Mouse (Mus musculus) stomach, postnatal 0 days (tissue): ENCODE data around the gene B3gat2. TPM values are rescaled to one million over a fixed set of nuclear protein-coding genes. Genes with fewer than 3 reads are reported as not detected.

Experiments used
- ATAC-seq: fragments of 200-750 bp; cut with Nextera tagmentation; 2 replicates; pipeline ENCODE4 v1.8.0; 2017; ENCODE audit not compliant: low FRiP score, low TSS enrichment
- DNase-seq: peaks from one replicate; pipeline ENCODE4 v3.0.0-alpha.2; 2016; ENCODE audit warnings: low spot score
- H3K27ac ChIP-seq: fragments of 300-500 bp; sonication (generic); replicated peaks from 2 replicates; pipeline ENCODE4 v1.5.1; 2014; ENCODE audit warnings: mild to moderate bottlenecking, control low read depth
- H3K27me3 ChIP-seq: fragments of 300-500 bp; sonication (generic); 2 replicates; pipeline ENCODE4 v1.6.1; 2014; ENCODE audit warnings: low read length; ENCODE audit not compliant: control insufficient read depth, insufficient read depth
- H3K36me3 ChIP-seq: fragments of 300-500 bp; sonication (generic); 2 replicates; pipeline ENCODE4 v1.6.1; 2014; ENCODE audit warnings: low read length, mixed read lengths; ENCODE audit not compliant: control insufficient read depth, insufficient read depth
- H3K4me1 ChIP-seq: fragments of 300-500 bp; sonication (generic); replicated peaks from 2 replicates; pipeline ENCODE4 v1.6.1; 2014; ENCODE audit warnings: antibody characterized with exemption; ENCODE audit not compliant: control insufficient read depth, insufficient read depth
- H3K4me2 ChIP-seq: fragments of 300-500 bp; sonication (generic); replicated peaks from 2 replicates; pipeline ENCODE4 v1.6.1; 2014; ENCODE audit warnings: low read depth, mild to moderate bottlenecking, control low read depth, moderate library complexity
- H3K4me3 ChIP-seq: fragments of 300-500 bp; sonication (generic); 2 replicates; pipeline ENCODE4 v1.5.1; 2014; ENCODE audit warnings: low read depth, low read length, control low read depth
- H3K9ac ChIP-seq: fragments of 300-500 bp; sonication (generic); 2 replicates; pipeline ENCODE4 v1.6.1; 2014; ENCODE audit warnings: mild to moderate bottlenecking, low read length, control low read depth, mixed read lengths
- H3K9me3 ChIP-seq: fragments of 300-500 bp; sonication (generic); 2 replicates; pipeline ENCODE4 v1.6.1; 2016; ENCODE audit warnings: low read length; ENCODE audit not compliant: control insufficient read depth
- CTCF ChIP-seq: IDR thresholded peaks from 2 replicates; pipeline ENCODE4 v1.5.1; 2016; ENCODE audit warnings: antibody characterized with exemption, low read depth, mild to moderate bottlenecking, moderate library complexity
- EP300 ChIP-seq: optimal IDR thresholded peaks from 2 replicates; pipeline ENCODE3; 2016; ENCODE audit warnings: antibody characterized with exemption
- whole genome bisulfite sequencing: fragments of 180-500 bp; shearing (Covaris S2); extraction: QIAGEN DNeasy Blood & Tissue Kit; methylation state at CpG from one replicate; pipeline ENCODE4 v1.1.7; 2014; 5-methylcytosine and 5-hydroxymethylcytosine counted together
- polyA plus RNA-seq: library from polyadenylated mRNA; unstranded; fragments of >200 nt; fragmentation: Nextera tagmentation; extraction: Ambion mirVana; gene quantifications from 2 replicates; pipeline ENCODE4 v1.2.1, GENCODE M21; 2015

B3gat2 gene
- polyA plus RNA-seq, 1 experiment from 2014 or later: 0.19 TPM

- no peak overlapping the region for H3K27ac ChIP-seq
- 76% methylated on average over 3 of the region's 3 CpGs for WGBS
- ATAC-seq: no peak
These were observed 10.6 kb upstream of the B3gat2 start for GRCm38 (mm10) chr1:23750864-23751532.

DNA sequence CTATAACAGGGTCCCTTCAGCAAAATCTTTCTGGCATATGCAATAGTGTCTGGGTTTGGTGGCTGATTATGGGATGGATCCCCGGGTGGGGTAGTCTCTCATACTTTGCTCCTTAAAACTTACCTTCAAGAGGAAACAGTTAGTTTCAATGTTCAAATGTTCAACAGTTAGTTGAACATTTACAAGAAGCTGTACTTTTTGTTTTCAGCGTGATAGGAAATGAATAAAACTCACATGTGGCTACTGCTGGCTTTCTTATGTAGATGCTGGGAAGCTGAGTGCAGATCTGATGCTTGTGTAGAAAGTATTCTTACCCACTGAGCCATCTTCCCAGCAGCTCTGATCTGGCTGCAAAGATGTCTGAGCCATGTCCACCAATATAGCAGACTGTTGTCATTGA lies 8.5 kb upstream of the B3gat2 start:
- H3K9me3 ChIP-seq: no peaks in the 10 kb centered on the region
- H3K4me3 ChIP-seq: no peak overlapping the region
- DNase-seq (no peak), ATAC-seq (no peak)
- TF ChIP-seq CTCF (no peak), EP300 (no peak)
- no peaks in the 10 kb centered on the region for H3K36me3 ChIP-seq
- no peak overlapping the region for H3K9ac ChIP-seq
- no peaks in the 10 kb centered on the region for H3K4me1 ChIP-seq
- no peak overlapping the region for H3K4me2 ChIP-seq
- no peak overlapping the region for H3K27ac ChIP-seq
- no peaks in the 10 kb centered on the region for H3K27me3 ChIP-seq
- 76% methylated on average over 2 of the region's 2 CpGs for WGBS

More at GRCm38 (mm10) chr1:23750864-23751532, 10.6 kb upstream of the B3gat2 start:
- Histone ChIP-seq H3K9me3 (no peaks in the 10 kb centered on the region), H3K27me3 (no peaks in the 10 kb centered on the region), H3K36me3 (no peaks in the 10 kb centered on the region), H3K4me2 (no peak overlapping the region), H3K4me1 (no peaks in the 10 kb centered on the region), H3K9ac (no peak overlapping the region), H3K4me3 (no peak overlapping the region)
- TF ChIP-seq EP300: no peak
- no peak for DNase-seq

DNA sequence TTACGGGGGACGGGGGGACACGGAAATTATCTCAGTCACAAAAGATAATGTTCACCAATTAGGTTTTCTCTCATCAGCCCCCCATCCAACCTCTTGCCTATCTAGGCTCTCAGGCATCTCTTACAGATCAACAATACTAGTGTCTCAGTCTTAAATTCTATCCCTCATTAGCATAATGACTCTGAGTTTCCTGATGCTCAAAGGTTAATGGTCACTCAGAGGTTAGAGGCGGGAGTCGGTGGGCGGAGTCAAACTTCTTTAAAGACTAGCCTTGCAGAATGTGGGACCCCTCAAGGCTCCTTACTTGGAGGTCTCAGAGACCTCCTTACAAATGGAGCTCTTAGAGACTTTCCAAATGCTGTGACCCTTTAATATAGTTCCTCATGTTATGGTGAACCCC lies 8.0 kb upstream of the B3gat2 start:
- Histone ChIP-seq H3K27me3 (no peaks in the 10 kb centered on the region), H3K4me2 (no peak overlapping the region), H3K9me3 (no peaks in the 10 kb centered on the region), H3K36me3 (no peaks in the 10 kb centered on the region), H3K4me1 (no peaks in the 10 kb centered on the region), H3K4me3 (no peak overlapping the region), H3K9ac (no peak overlapping the region), H3K27ac (no peak overlapping the region)
- TF ChIP-seq EP300: no peak
- no peak for TF ChIP-seq CTCF
- no peak for DNase-seq
- ATAC-seq: no peak
- WGBS: 77% methylated on average over 6 of the region's 6 CpGs

GRCm38 (mm10) chr1:23754340-23754739 lies 7.2 kb upstream of the B3gat2 start:
- no peaks in the 10 kb centered on the region for H3K4me1 ChIP-seq
- H3K9ac ChIP-seq: no peak overlapping the region
- DNase-seq: no peak
- 68% methylated on average over 1 of the region's 1 CpGs for WGBS
- no peak overlapping the region for H3K27ac ChIP-seq
- no peak overlapping the region for H3K4me2 ChIP-seq
- ATAC-seq: no peak
- no peak overlapping the region for H3K4me3 ChIP-seq
- no peaks in the 10 kb centered on the region for H3K9me3 ChIP-seq
- no peaks in the 10 kb centered on the region for H3K27me3 ChIP-seq
- TF ChIP-seq CTCF: no peak
- no peak for TF ChIP-seq EP300
- H3K36me3 ChIP-seq: no peaks in the 10 kb centered on the region

GRCm38 (mm10) chr1:23754967-23755366 lies 6.6 kb upstream of the B3gat2 start:
- H3K36me3 ChIP-seq: no peaks in the 10 kb centered on the region
- TF ChIP-seq EP300 (no peak), CTCF (no peak)
- no peak overlapping the region for H3K27ac ChIP-seq
- H3K4me1 ChIP-seq: no peaks in the 10 kb centered on the region
- no peak overlapping the region for H3K4me2 ChIP-seq
- no peak overlapping the region for H3K9ac ChIP-seq
- no peaks in the 10 kb centered on the region for H3K27me3 ChIP-seq
- DNase-seq: no peak
- 93% methylated on average over 1 of the region's 1 CpGs for WGBS
- no peak overlapping the region for H3K4me3 ChIP-seq
- no peaks in the 10 kb centered on the region for H3K9me3 ChIP-seq
- ATAC-seq: no peak

DNA sequence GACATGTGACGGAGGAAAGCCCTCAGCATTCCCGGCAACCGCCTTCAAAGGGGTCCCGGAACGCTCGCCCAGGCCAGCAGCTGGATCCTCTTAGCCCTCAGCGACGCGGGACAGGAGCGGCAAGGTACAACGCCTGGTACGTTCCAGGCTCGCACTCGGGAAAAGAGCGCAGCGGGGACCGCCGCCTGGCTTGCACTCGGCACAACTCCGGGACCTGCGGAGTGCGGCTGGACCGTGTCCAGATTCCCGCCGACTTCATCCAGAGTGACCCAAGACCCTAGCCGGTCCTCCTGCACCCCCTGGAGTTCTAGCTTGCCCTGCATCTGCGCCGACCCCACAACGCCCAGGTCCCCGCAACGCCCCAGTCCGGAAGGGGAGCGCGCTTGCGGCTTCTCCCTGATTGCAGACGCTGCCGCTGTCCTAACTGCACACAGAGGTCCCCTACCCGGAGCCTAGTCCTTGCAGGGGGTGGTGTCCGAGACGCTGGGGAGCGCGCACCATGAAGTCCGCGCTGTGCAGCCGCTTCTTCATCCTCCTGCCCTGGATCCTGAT lies 659 bp downstream of the B3gat2 start:
- peaks cover 6% of the 10 kb centered on the region; the same call in 1 of the 2 replicates for H3K4me1 ChIP-seq
- H3K9me3 ChIP-seq: no peaks in the 10 kb centered on the region
- peak overlapping the region; percentile 94 for H3K4me2 ChIP-seq
- ATAC-seq (peak; percentile 38), DNase-seq (peak; percentile 39)
- TF ChIP-seq CTCF (no peak), EP300 (no peak)
- H3K27me3 ChIP-seq: peaks cover 10% of the 10 kb centered on the region; the same call in 1 of the 2 replicates
- H3K36me3 ChIP-seq: no peaks in the 10 kb centered on the region
- under 1% methylated on average over 41 of the region's 45 CpGs for WGBS
- H3K4me3 ChIP-seq: peak overlapping the region; percentile 52
- no peak overlapping the region for H3K27ac ChIP-seq
- H3K9ac ChIP-seq: 0 out of 2 replicates have a peak overlapping the region, but pooled peaks have one; percentile 18
